Mouse (Mus musculus) heart, postnatal 36 days (tissue): ENCODE data around the gene Klhl8. TPM values are rescaled to one million over a fixed set of nuclear protein-coding genes. Genes with fewer than 3 reads are reported as not detected.

Experiments used
- DNase-seq, 2 experiments: peaks; one replicate each; pipeline ENCODE4 v3.0.0; 2021 to 2022
- intact Hi-C: fragments of 180-260 bp; cut with DNase I; formaldehyde crosslinking; loops from one replicate; pipeline ENCODE4 v1.15.1; 2025
- total RNA-seq, 2 experiments: library from RNA; stranded (reverse); gene quantifications; 2 replicates each; pipeline ENCODE4 v1.2.3; 2021

Gene Klhl8
- total RNA-seq, 2 experiments from 2014 or later: 11.1 to 12.8 TPM

DNA sequence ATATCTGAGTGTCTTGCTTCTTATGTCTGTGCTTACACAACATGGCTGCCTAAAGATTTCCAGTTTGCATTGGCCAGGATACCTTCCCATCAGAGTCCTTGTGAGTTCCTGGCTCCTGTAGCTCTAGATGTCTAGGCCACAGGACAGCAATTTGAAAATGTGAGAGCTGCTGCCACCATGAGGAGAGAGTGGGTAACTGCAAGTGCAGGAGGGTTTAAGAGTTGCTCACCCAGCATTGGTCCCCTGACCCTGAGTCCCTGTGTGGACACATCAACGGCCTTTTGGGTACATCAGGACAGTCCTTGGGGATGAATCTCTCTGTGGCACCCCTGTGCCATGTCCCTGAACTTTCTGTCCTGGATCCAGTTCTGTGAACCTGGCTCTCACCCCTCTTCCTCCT, 93.3 kb downstream of the Klhl8 start:
- intact Hi-C loops: loop anchor here (1.0 to 10.0 kb wide), 5 partner anchors 27 to 463 kb away; no protein-coding TSS in a partner anchor
- peak; percentile 80 to 84 for DNase-seq

DNA sequence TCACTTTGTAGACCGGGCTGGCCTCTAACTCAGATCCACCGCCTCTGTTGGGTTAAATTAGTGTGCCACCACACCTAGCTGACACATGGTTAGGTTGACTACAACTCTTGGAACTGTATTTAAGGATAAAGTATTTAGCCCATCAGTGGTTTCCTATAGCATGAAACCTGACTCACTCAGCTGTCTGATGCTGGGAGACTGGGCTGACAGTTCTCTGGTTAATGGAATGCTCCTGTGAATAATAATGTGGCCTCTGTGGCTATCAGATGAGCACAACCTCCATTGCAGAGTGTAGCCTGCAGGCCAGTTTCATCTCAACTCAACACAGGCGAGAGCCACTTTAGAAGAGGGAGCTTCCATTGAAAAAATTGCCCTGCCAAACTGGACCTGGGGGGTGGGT, 94.3 kb downstream of the Klhl8 start:
- DNase-seq: no peak
- intact Hi-C loops: loop anchor here (1.0 to 10.0 kb wide), 5 partner anchors 26 to 462 kb away; no protein-coding TSS in a partner anchor

DNA sequence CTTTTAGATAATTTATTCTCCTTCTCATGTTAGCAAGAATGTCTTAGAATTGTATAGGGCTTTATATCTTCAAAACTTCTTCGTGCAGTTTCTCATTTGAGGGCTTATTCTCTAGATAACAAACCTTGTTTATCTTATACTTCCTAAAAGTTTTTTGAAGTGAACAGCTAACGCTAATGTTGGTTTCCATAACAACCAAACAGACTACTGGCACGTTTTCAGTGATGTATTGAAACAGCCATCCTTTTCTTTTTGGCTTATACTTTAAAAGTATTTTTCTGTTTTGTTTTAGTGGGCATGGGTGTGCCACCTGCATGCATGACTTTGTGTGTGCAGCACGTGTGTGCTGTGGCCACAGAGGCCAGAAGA, 95.8 kb downstream of the Klhl8 start:
- intact Hi-C loops: loop anchor here (10.0 kb wide), 1 partner anchor 460 kb away; no protein-coding TSS in a partner anchor
- no peak for DNase-seq

DNA sequence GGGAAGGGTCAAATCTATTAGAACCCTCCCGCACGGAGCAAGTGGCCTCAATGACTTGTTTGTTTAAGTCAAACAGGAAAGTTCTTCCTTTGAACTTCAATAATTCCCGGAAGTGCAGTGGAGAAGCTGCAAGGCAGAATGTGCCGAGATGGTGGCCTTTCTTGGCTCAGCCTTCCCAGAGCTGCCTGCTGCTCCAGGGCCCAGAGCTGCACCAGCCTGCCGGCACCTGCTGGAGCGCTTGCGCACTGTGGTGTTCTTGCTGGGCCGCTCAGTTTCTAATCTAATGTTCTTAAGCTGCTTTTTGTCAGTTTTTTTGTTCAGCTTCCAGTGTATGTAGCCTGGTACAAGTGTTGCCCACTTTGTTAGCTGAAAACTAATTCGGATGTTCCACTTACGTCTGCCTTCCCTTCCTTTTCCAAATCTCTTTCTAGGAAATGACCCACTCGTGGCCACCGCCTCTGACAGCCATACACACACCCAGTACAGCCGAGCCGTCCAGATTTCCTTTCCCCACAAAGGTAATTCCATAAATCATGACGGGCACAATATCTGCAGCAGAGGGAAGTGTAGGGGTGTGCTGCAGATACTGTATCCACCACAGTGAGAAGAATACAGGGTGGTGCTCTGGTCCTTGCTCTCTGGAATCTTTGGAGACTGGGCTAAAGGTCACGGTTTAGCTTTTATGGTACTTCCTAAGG, 96.4 kb downstream of the Klhl8 start:
- intact Hi-C loops: loop anchor here (10.0 kb wide), 1 partner anchor 460 kb away; no protein-coding TSS in a partner anchor
- no peak for DNase-seq

DNA sequence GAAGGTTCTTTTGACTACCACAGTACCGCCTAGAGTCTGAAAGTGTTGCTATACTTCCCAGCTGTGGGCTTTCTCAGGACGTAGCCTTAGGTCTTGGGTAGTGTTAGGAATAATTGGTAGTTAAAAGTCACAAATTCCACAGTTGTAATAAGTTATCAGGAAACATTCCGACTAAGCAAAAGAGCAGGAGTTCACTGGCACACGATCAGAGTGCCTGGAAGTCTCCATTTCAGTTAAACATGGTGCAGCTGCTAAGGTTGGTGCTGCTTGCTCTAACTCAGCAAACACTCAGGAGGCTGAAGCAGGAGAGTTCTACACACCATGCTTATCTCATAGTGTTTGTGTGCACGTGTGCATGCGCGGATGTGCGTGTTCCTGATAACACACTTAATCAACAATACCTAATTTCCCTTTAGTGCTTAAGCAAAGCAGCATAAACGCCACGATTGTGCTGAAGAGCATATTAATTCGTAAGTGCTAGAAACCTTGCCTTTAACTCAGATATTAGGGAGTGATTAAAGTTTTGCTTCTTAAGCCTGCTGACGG, 97.0 kb downstream of the Klhl8 start:
- no peak for DNase-seq
- intact Hi-C loops: loop anchor here (10.0 kb wide), 1 partner anchor 459 kb away; no protein-coding TSS in a partner anchor

DNA sequence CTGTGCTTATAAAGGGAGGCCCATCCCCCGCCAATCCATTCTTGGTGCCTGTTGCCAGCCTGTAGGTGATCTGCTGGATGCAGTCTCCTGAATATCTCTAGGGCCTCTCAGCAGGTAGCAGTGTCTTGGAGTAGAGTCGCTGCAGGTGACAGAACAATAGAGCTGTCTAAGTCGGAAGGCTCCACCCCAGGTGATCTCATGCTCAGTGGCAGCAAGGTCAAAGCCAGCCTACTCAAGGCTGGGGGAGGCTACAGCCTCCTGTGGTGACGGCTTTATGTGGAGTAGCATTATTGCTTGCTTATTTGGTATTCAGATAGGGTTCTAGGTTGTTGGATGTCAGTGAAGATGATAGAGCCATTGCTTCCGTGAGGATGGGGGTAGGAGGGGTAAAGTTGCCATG, 97.8 kb downstream of the Klhl8 start:
- DNase-seq: no peak
- intact Hi-C loops: loop anchor here (10.0 kb wide), 1 partner anchor 458 kb away; no protein-coding TSS in a partner anchor

Other genes starting within 250 kb of the Klhl8 start
- gene Aff1, start 218.9 kb downstream of the Klhl8 start, total RNA-seq: 10 to 100 TPM; 36.1 to 52.1 TPM
- not detected for gene Hsd17b13, start 66.2 kb upstream of the Klhl8 start, total RNA-seq
- 10 to 100 TPM; 32.2 to 37.5 TPM for gene Hsd17b11, start 110.7 kb upstream of the Klhl8 start, total RNA-seq
- gene Nudt9, start 135.0 kb upstream of the Klhl8 start, total RNA-seq: 10 to 100 TPM; 53.7 to 55.6 TPM
- not detected for gene Gm17660, start 166.3 kb upstream of the Klhl8 start, total RNA-seq
- 100 to 1,000 TPM; 218 to 246 TPM for gene Sparcl1, start 202.5 kb upstream of the Klhl8 start, total RNA-seq